Mouse (Mus musculus) G1E (cell line): ENCODE results near the gene Zfp719.

Source experiments
- CTCF ChIP-seq: IDR thresholded peaks from 2 replicates; pipeline ENCODE4 v1.5.1; 2012; ENCODE audit warnings: low read depth, low read length, inconsistent platforms, mixed read lengths
- GATA1 ChIP-seq: IDR thresholded peaks from 2 replicates; pipeline ENCODE4 v1.6.1; 2012; ENCODE audit warnings: borderline replicate concordance, low read length, inconsistent platforms, mixed read lengths
- GATA2 ChIP-seq: IDR thresholded peaks from 2 replicates; pipeline ENCODE4 v1.6.1; 2012; ENCODE audit warnings: low read depth, low read length, inconsistent platforms, borderline replicate concordance
- POLR2AphosphoS5 ChIP-seq: IDR thresholded peaks from 2 replicates; pipeline ENCODE4 v1.6.1; 2012; ENCODE audit warnings: low read depth, low read length, inconsistent platforms; ENCODE audit not compliant: insufficient replicate concordance
- TAL1 ChIP-seq: conservative IDR thresholded peaks from 2 replicates; pipeline ENCODE4 v1.6.1; 2012; ENCODE audit warnings: low read depth, low read length, inconsistent platforms, mixed read lengths

DNA sequence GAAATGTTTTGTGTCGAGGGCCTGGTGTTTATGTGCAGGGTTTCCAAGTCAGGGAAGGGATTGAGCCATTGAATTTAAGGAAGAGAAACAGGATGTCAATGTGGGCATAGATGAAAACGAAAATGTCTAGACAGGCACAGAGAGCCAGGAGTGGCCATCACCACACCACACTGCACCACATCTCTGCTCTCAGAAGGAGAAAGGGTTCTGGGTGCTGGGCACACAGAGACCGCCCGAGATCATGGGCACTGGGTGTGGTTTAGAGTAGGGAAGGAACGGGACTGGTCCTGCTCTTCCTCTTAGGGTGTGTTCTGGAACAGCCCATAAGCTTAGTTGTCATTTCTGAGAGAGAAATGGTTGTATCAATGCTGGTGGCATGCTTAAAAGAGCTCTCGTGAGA lies 16.1 kb upstream of the Zfp719 start:
- no peak for TF ChIP-seq CTCF
- no peak for TF ChIP-seq POLR2AphosphoS5
- no peak for TF ChIP-seq TAL1
- TF ChIP-seq GATA1, result no peak
- TF ChIP-seq GATA2, result no peak
